Mouse (Mus musculus): ENCODE measurements at regions not wholly inside any gene's neighbourhood (a gene's known extent, or its start where the extent isn't known, plus 50 kb on each side); places are given as distances from the start of the nearest gene placed in this dataset.

GRCm38 (mm10) chr13:51899319-51900042 lies 53.0 kb downstream of the Gadd45g start:
- DNase-seq (ENCODE audit: low read depth in 1 of 2, low spot score in 2 of 2) = no peak

DNA sequence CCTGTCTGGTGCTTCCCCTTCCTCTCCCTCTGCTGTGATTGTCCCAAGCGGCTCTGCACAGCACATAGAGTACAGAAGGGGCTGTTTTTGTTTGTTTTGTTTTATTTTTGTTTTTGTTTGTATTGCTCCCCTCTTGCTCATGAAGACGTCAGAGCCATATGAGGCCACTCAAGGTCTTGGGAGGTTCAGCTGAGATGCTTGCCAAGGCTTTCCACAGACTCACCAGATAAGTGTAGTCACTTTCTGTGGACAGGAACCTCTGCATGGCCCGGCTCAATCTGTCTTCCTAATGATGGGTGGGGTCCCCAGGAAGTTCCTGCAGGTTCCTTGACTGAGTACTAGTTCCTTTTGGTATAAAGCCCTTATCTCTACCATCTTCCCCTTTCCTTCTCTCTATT lies 53.6 kb downstream of the Gadd45g start:
- DNase-seq (ENCODE audit: low read depth in 1 of 2, low spot score in 2 of 2) = no peak

- DNase-seq (ENCODE audit: low read depth in 1 of 2, low spot score in 2 of 2) = no peak
Observed at GRCm38 (mm10) chr13:51902482-51903285, 56.2 kb downstream of the Gadd45g start.

- DNase-seq (ENCODE audit: low read depth in 1 of 2, low spot score in 2 of 2) = no peak
Observed at GRCm38 (mm10) chr13:51903324-51903939, 57.0 kb downstream of the Gadd45g start.

GRCm38 (mm10) chr13:51905270-51905669 lies 58.8 kb downstream of the Gadd45g start:
- no peak for DNase-seq (ENCODE audit: low read depth in 1 of 2, low spot score in 2 of 2)

DNA sequence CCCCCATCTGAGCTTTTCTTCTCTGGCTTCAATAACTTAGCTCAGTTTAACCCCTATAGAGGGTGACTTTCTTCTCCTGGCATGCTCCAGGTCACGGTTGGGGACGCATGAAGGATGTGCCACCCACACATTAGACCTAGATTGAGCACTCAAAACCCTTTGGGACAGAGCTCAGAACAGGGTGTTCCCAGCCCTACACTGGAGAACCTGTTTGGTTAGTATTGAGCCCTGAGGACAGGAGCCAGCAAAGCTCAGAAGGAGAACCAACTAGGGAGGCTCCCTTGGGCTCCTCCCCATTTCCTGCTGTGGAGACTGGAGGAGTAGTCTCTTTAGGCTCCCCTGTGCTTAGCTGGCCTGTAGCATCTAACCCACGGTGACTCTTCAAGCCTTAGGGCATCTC lies 59.6 kb downstream of the Gadd45g start:
- DNase-seq (ENCODE audit: low read depth in 1 of 2, low spot score in 2 of 2) = no peak

GRCm38 (mm10) chr13:51908514-51908913 lies 62.0 kb downstream of the Gadd45g start:
- no peak for DNase-seq (ENCODE audit: low read depth in 1 of 2, low spot score in 2 of 2)

- DNase-seq (ENCODE audit: low read depth in 1 of 2, low spot score in 2 of 2) = no peak
Observed at GRCm38 (mm10) chr13:51911296-51911998, 65.0 kb downstream of the Gadd45g start.

- no peak for DNase-seq (ENCODE audit: low read depth in 1 of 2, low spot score in 2 of 2)
Observed at GRCm38 (mm10) chr13:51912477-51912876, 66.0 kb downstream of the Gadd45g start.

- no peak for DNase-seq (ENCODE audit: low read depth in 1 of 2, low spot score in 2 of 2)
Observed at GRCm38 (mm10) chr13:51912994-51913393, 66.5 kb downstream of the Gadd45g start.

DNA sequence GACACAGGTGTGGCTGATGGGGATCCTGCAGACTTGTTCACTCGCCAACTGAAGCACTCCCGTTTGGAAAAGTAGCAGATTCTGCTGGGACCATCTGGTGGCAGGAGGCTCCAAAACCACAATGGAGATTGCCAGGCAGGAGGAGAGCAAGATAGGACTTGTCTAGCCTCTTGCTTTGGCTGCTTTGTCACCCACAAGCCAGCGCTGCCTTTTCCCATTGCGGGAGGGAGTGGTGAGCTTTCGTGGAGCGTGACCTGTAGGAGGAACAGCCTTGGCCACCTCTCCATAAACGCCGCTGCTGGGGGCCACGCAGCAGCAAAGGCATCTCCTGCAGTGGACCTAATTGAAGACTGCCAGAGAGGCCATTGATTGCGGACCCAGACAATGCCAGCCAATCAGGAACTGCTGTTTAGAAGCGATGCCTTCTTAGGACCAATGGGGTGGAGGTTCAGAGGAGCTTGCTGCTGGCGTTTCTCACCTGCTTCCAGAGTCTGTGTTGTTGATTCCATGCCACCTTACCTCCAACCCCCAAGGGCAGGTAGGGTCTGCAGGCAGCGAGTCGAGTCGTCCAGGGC lies 70.3 kb downstream of the Gadd45g start:
- DNase-seq (ENCODE audit: low read depth in 1 of 2, low spot score in 2 of 2) = no peak

GRCm38 (mm10) chr13:51917658-51918057 lies 71.2 kb downstream of the Gadd45g start:
- DNase-seq (ENCODE audit: low read depth in 1 of 2, low spot score in 2 of 2) = no peak

GRCm38 (mm10) chr13:51918108-51918507 lies 71.6 kb downstream of the Gadd45g start:
- no peak for DNase-seq (ENCODE audit: low read depth in 1 of 2, low spot score in 2 of 2)

- DNase-seq (ENCODE audit: low read depth in 1 of 2, low spot score in 2 of 2) = no peak
Observed at GRCm38 (mm10) chr13:51918781-51919170, 72.3 kb downstream of the Gadd45g start.

DNA sequence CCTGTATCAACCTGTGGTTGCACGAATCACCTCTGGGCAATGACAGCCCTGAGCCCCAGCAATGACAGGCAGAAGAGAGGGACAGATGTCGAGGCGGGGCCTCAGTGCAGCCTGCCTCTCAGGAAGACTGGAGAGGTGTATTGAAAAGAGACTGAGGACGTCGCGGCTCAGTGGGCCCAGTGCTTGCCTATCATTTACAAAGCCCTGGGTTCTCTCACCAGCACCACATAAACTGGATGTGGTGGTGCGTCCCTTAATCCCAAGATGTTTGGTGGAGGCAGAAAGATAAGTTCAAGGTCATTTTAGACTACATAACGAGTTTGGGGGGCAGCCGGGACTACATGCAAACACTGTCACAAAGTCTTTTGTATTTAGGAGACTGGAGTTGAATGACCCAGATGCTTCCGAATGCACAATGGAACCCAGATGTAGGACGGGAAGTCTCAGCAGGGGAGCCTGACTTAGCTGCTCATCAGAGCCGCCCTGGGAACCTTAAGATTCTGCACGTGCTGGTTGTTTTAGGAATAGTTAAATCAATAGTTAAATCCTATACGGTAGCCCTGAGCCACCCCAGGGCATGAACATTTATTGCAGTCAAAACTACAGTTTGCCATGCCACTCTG lies 72.8 kb downstream of the Gadd45g start:
- DNase-seq (ENCODE audit: low read depth in 1 of 2, low spot score in 2 of 2) = no peak

DNA sequence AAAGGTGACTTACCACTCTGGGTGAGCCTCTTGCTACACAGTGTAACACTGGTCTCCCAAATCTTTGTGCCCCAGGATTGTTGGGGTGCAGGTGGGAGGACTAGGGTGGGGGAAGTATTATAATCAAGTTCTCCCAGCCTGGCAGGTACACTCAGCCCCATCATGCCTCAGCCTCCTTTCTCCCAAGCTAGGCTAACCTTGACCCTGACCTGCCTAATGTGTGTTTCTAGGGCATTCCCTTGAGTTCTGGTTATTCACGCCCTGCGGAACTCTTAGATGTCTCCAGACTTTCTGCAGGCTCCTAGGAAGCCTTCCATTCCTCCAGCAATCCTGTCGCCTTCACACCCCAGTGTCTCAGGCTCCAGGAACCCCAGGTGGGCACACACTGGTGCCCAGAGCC lies 73.5 kb downstream of the Gadd45g start:
- DNase-seq (ENCODE audit: low read depth in 1 of 2, low spot score in 2 of 2) = no peak

- DNase-seq (ENCODE audit: low read depth in 1 of 2, low spot score in 2 of 2) = no peak
Observed at GRCm38 (mm10) chr13:51920511-51921351, 74.3 kb downstream of the Gadd45g start.

DNA sequence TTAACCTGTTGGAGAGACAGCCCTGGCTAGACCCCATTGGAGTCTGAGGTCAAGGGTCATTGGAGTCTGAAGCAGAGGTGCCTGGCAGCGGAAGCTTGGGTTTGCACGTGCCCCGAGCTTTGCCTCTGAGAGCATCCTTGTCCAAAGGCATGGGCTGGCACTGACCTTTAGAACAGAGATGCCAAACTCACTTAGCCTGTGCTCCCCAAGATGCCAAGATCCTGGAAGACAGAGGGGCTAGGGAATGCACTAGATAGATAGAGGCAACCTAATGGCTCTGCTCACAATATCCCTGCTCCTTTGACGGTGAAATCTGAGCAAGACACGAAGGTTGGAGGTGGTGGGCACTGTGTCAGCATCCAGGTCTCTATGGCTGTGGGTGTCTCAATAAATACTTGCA lies 75.1 kb downstream of the Gadd45g start:
- no peak for DNase-seq (ENCODE audit: low read depth in 1 of 2, low spot score in 2 of 2)

- no peak for DNase-seq (ENCODE audit: low read depth in 1 of 2, low spot score in 2 of 2)
Observed at GRCm38 (mm10) chr13:51926764-51927163, 80.3 kb downstream of the Gadd45g start.

GRCm38 (mm10) chr13:51929730-51930129 lies 83.3 kb downstream of the Gadd45g start:
- DNase-seq (ENCODE audit: low read depth in 1 of 2, low spot score in 2 of 2) = no peak

All from monocyte, adult 2 months (primary cell).